Mouse (Mus musculus): ENCODE measurements around the gene Gm33543.

DNA sequence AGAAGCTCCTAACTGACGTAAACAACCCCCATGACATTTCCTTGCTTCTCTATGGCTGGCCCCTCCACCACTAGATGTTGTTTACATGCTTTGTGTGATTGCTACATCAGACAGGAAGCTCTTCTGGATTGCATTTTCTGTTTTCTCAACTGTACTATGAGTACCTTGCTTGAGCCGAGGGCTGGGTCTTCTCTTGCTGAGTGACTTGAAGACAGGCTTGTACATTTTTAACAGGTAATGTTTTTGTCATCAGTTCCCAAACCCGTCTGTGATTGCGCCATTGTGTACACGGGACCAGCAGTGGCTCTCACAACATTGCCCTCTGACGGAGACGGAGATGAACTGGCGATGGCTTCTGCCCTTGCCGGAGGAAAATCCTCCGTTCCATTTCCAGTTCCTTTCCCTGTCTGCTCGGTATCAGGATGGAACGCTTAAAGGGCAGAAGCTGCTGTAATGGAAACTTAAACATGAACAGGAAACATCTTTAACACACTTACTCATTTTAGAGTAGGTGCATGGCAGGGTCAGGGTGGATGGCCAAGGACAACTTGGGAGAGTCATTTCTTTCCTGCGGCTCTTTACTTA is 62.8 kb downstream of the Gm33543 start:
- TF ChIP-seq POLR2A (IDR thresholded peaks at IDR 0.05; ENCODE audit: control insufficient read depth, extremely low read depth, insufficient read depth, low read length, poor library complexity): no peak
- no peak for TF ChIP-seq CTCF (IDR thresholded peaks at IDR 0.05; ENCODE audit: borderline replicate concordance, control insufficient read depth, extremely low read depth, insufficient read depth, low read length, poor library complexity)
